Mouse (Mus musculus) subcutaneous adipose tissue, adult 2 months (tissue): Measurements from ENCODE around the gene Ifrd1. TPM values are rescaled to one million over a fixed set of nuclear protein-coding genes. Genes with fewer than 3 reads are reported as not detected.

ENCODE experiments used
- polyA plus RNA-seq: library from polyadenylated mRNA; depleted of rRNA; stranded (reverse); fragments of >200 nt; gene quantifications from 2 replicates; pipeline ENCODE4 v1.2.3, GENCODE M21; 2012; ENCODE audit warnings: low replicate concordance; rRNA removed

Ifrd1 gene
- polyA plus RNA-seq: 19.2 and 38.3 TPM in 2 replicates

GRCm38 (mm10) chr12:40248454-40249180, at the start of gene Ifrd1:
TSS of gene Ifrd1 (minus strand) at chr12:40248504.

DNA sequence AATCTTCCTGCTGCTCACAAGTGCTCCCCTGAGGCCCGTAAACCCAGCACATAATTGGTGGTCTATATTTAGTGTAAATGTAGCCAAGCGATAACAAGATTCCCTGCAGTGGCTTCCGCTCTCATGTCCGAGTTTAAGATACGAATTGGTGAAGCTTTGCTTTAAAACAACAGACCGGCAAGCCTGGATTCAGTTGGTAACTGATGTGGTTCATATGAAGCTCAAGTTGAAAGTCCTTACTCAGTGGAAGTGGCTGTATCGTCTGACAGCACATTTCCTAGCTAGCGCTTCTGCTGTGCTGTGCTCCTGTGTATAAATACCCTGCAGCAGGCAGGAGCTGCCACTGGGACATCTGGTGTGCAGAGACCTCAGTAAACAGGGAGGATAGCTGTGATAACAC, 49.0 kb downstream of the Ifrd1 start, which contains the start of gene Lsmem1:
TSS of gene Lsmem1 (minus strand) at position 189 of the 400 bp plus-strand sequence.

Other genes starting within 250 kb of the Ifrd1 start
- gene Arl4a, start 210.5 kb downstream of the Ifrd1 start, polyA plus RNA-seq: 23.5 and 47.5 TPM in 2 replicates
- gene Scin, start 114.3 kb downstream of the Ifrd1 start, polyA plus RNA-seq: 0.11 and 9.6 TPM in 2 replicates
- gene Lsmem1, start 49.0 kb downstream of the Ifrd1 start, polyA plus RNA-seq: not detected in 2 replicates
- 8.3 and 9.4 TPM in 2 replicates for gene Zfp277, start 197.4 kb upstream of the Ifrd1 start, polyA plus RNA-seq
- gene Dock4, start 197.4 kb upstream of the Ifrd1 start, polyA plus RNA-seq: 6.8 and 7.5 TPM in 2 replicates